Mouse (Mus musculus) heart, embryonic 15.5 days (tissue): Measurements from ENCODE around the gene Wdr41. TPM values are rescaled to one million over a fixed set of nuclear protein-coding genes. Genes with fewer than 3 reads are reported as not detected.

Source experiments
- ATAC-seq: fragments of 200-750 bp; cut with Nextera tagmentation; replicated peaks from 2 replicates; pipeline ENCODE4 v1.8.0; 2017; ENCODE audit warnings: low read depth, moderate TSS enrichment; ENCODE audit not compliant: insufficient number of reproducible peaks, insufficient read depth, low FRiP score
- H3K27ac ChIP-seq: fragments of 300-500 bp; sonication (generic); 2 replicates; pipeline ENCODE4 v1.5.1; 2015; ENCODE audit warnings: mild to moderate bottlenecking, inconsistent platforms
- H3K27me3 ChIP-seq: fragments of 300-500 bp; sonication (generic); 2 replicates; pipeline ENCODE4 v1.6.1; 2015; ENCODE audit warnings: inconsistent platforms
- H3K36me3 ChIP-seq: fragments of 300-500 bp; sonication (generic); 2 replicates; pipeline ENCODE4 v1.6.1; 2015; ENCODE audit warnings: mild to moderate bottlenecking, inconsistent platforms
- H3K4me1 ChIP-seq: fragments of 300-500 bp; sonication (generic); replicated peaks from 2 replicates; pipeline ENCODE4 v1.6.1; 2015; ENCODE audit warnings: inconsistent platforms
- H3K4me2 ChIP-seq: fragments of 300-500 bp; sonication (generic); 2 replicates; pipeline ENCODE4 v1.6.1; 2015; ENCODE audit warnings: inconsistent platforms, mild to moderate bottlenecking, moderate library complexity
- H3K4me3 ChIP-seq: fragments of 300-500 bp; sonication (generic); 2 replicates; pipeline ENCODE4 v1.5.1; 2015; ENCODE audit warnings: mild to moderate bottlenecking, inconsistent platforms
- H3K9ac ChIP-seq: fragments of 300-500 bp; sonication (generic); 2 replicates; pipeline ENCODE4 v1.6.1; 2015; ENCODE audit warnings: mild to moderate bottlenecking, inconsistent platforms
- H3K9me3 ChIP-seq: fragments of 300-500 bp; sonication (generic); replicated peaks from 2 replicates; pipeline ENCODE4 v1.6.1; 2016; ENCODE audit warnings: inconsistent platforms
- WGBS: fragments of 180-500 bp; shearing (Covaris S2); methylation state at CpG from one replicate; pipeline ENCODE4 v1.1.7; 2015; ENCODE audit warnings: mixed read lengths; 5-methylcytosine and 5-hydroxymethylcytosine counted together
- polyA plus RNA-seq: library from polyadenylated mRNA; unstranded; fragments of >200 nt; fragmentation: Nextera tagmentation; extraction: Ambion mirVana; gene quantifications from 2 replicates; pipeline ENCODE4 v1.2.1, GENCODE M21; 2015

Gene Wdr41
- polyA plus RNA-seq, 1 experiment from 2014 or later: 17.7 TPM

- H3K4me1 ChIP-seq: 0 out of 2 replicates have a peak, but pooled peaks cover 3% of the 10 kb centered on the region
- H3K27me3 ChIP-seq: no peaks in the 10 kb centered on the region
- WGBS: 46% methylated on average over 2 of the region's 2 CpGs
- no peak overlapping the region for H3K4me2 ChIP-seq
- H3K27ac ChIP-seq: no peak overlapping the region
- H3K36me3 ChIP-seq: no peaks in the 10 kb centered on the region
- no peak for ATAC-seq
- H3K9me3 ChIP-seq: no peaks in the 10 kb centered on the region
- H3K4me3 ChIP-seq: no peak overlapping the region
- H3K9ac ChIP-seq: no peak overlapping the region
Observed at GRCm38 (mm10) chr13:95034715-95035114, 58.6 kb downstream of the Wdr41 start.

- WGBS: 38% methylated on average over 4 of the region's 4 CpGs
- Histone ChIP-seq H3K4me1 (0 out of 2 replicates have a peak, but pooled peaks cover 3% of the 10 kb centered on the region), H3K27ac (no peak overlapping the region), H3K4me2 (no peak overlapping the region), H3K36me3 (no peaks in the 10 kb centered on the region), H3K27me3 (no peaks in the 10 kb centered on the region), H3K9me3 (no peaks in the 10 kb centered on the region), H3K9ac (no peak overlapping the region), H3K4me3 (no peak overlapping the region)
- ATAC-seq: no peak
Observed at GRCm38 (mm10) chr13:95038200-95038599, 62.1 kb downstream of the Wdr41 start.

GRCm38 (mm10) chr13:95040140-95040738, 64.1 kb downstream of the Wdr41 start:
- Histone ChIP-seq H3K27ac (no peak overlapping the region), H3K4me2 (no peak overlapping the region), H3K27me3 (no peaks in the 10 kb centered on the region), H3K4me1 (0 out of 2 replicates have a peak, but pooled peaks cover 3% of the 10 kb centered on the region), H3K9ac (no peak overlapping the region), H3K9me3 (no peaks in the 10 kb centered on the region), H3K36me3 (no peaks in the 10 kb centered on the region), H3K4me3 (no peak overlapping the region)
- no peak for ATAC-seq
- 83% methylated on average over 9 of the region's 9 CpGs for WGBS

- H3K36me3 ChIP-seq: no peaks in the 10 kb centered on the region
- no peaks in the 10 kb centered on the region for H3K9me3 ChIP-seq
- no peak overlapping the region for H3K9ac ChIP-seq
- H3K4me3 ChIP-seq: no peak overlapping the region
- 3% methylated on average over 1 of the region's 1 CpGs for WGBS
- no peak overlapping the region for H3K4me2 ChIP-seq
- no peaks in the 10 kb centered on the region for H3K27me3 ChIP-seq
- no peak for ATAC-seq
- H3K4me1 ChIP-seq: no peaks in the 10 kb centered on the region
- no peak overlapping the region for H3K27ac ChIP-seq
Observed at GRCm38 (mm10) chr13:95044108-95044507, 68.0 kb downstream of the Wdr41 start.

GRCm38 (mm10) chr13:95050398-95050797, 74.3 kb downstream of the Wdr41 start:
- Histone ChIP-seq H3K9me3 (no peaks in the 10 kb centered on the region), H3K4me3 (no peak overlapping the region), H3K4me2 (no peak overlapping the region), H3K4me1 (no peaks in the 10 kb centered on the region), H3K36me3 (no peaks in the 10 kb centered on the region), H3K9ac (no peak overlapping the region), H3K27ac (no peak overlapping the region), H3K27me3 (no peaks in the 10 kb centered on the region)
- no peak for ATAC-seq
- 57% methylated on average over 4 of the region's 4 CpGs for WGBS

GRCm38 (mm10) chr13:95052421-95052820, 76.3 kb downstream of the Wdr41 start:
- WGBS: 84% methylated on average over 3 of the region's 3 CpGs
- Histone ChIP-seq H3K36me3 (no peaks in the 10 kb centered on the region), H3K9ac (no peak overlapping the region), H3K4me2 (no peak overlapping the region), H3K9me3 (no peaks in the 10 kb centered on the region), H3K4me1 (no peaks in the 10 kb centered on the region), H3K27ac (no peak overlapping the region), H3K27me3 (no peaks in the 10 kb centered on the region), H3K4me3 (no peak overlapping the region)
- ATAC-seq: no peak

GRCm38 (mm10) chr13:95055742-95056388, 79.7 kb downstream of the Wdr41 start:
- 92% methylated on average over 1 of the region's 1 CpGs for WGBS
- Histone ChIP-seq H3K4me2 (no peak overlapping the region), H3K27ac (no peak overlapping the region), H3K9me3 (no peaks in the 10 kb centered on the region), H3K9ac (no peak overlapping the region), H3K4me1 (no peaks in the 10 kb centered on the region), H3K4me3 (no peak overlapping the region), H3K27me3 (no peaks in the 10 kb centered on the region), H3K36me3 (no peaks in the 10 kb centered on the region)
- ATAC-seq: no peak

- 74% methylated on average over 11 of the region's 11 CpGs for WGBS
- no peak for ATAC-seq
- Histone ChIP-seq H3K4me3 (no peak overlapping the region), H3K27me3 (no peaks in the 10 kb centered on the region), H3K4me2 (no peak overlapping the region), H3K9me3 (no peaks in the 10 kb centered on the region), H3K9ac (no peak overlapping the region), H3K4me1 (no peaks in the 10 kb centered on the region), H3K27ac (no peak overlapping the region), H3K36me3 (no peaks in the 10 kb centered on the region)
Observed at GRCm38 (mm10) chr13:95056501-95057280, 80.5 kb downstream of the Wdr41 start.

- WGBS: 81% methylated on average over 4 of the region's 4 CpGs
- no peak overlapping the region for H3K4me3 ChIP-seq
- no peak overlapping the region for H3K27ac ChIP-seq
- no peaks in the 10 kb centered on the region for H3K4me1 ChIP-seq
- no peak for ATAC-seq
- no peaks in the 10 kb centered on the region for H3K36me3 ChIP-seq
- H3K9ac ChIP-seq: no peak overlapping the region
- H3K27me3 ChIP-seq: no peaks in the 10 kb centered on the region
- no peaks in the 10 kb centered on the region for H3K9me3 ChIP-seq
- no peak overlapping the region for H3K4me2 ChIP-seq
Observed at GRCm38 (mm10) chr13:95058885-95059284, 82.7 kb downstream of the Wdr41 start.

GRCm38 (mm10) chr13:95063390-95064017, 87.4 kb downstream of the Wdr41 start:
- no peaks in the 10 kb centered on the region for H3K9me3 ChIP-seq
- no peak overlapping the region for H3K4me3 ChIP-seq
- no peak overlapping the region for H3K4me2 ChIP-seq
- H3K27ac ChIP-seq: no peak overlapping the region
- WGBS: 49% methylated on average over 4 of the region's 4 CpGs
- no peaks in the 10 kb centered on the region for H3K27me3 ChIP-seq
- no peaks in the 10 kb centered on the region for H3K4me1 ChIP-seq
- no peaks in the 10 kb centered on the region for H3K36me3 ChIP-seq
- no peak overlapping the region for H3K9ac ChIP-seq
- ATAC-seq: no peak

- no peaks in the 10 kb centered on the region for H3K36me3 ChIP-seq
- H3K27me3 ChIP-seq: no peaks in the 10 kb centered on the region
- 59% methylated on average over 6 of the region's 6 CpGs for WGBS
- no peak for ATAC-seq
- H3K4me2 ChIP-seq: no peak overlapping the region
- H3K9me3 ChIP-seq: no peaks in the 10 kb centered on the region
- no peak overlapping the region for H3K9ac ChIP-seq
- no peak overlapping the region for H3K27ac ChIP-seq
- H3K4me3 ChIP-seq: no peak overlapping the region
- H3K4me1 ChIP-seq: no peaks in the 10 kb centered on the region
Observed at GRCm38 (mm10) chr13:95067854-95068253, 91.7 kb downstream of the Wdr41 start.
